Mouse (Mus musculus) ES-Bruce4 (cell line): Measurements from ENCODE around the gene Drc1. TPM values are rescaled to one million over a fixed set of nuclear protein-coding genes. Genes with fewer than 3 reads are reported as not detected.

ENCODE experiments used
- H3K27ac ChIP-seq: 2 replicates; pipeline ENCODE4 v1.5.1; 2012; ENCODE audit warnings: low read length, inconsistent platforms; ENCODE audit not compliant: insufficient read depth
- H3K27me3 ChIP-seq: 2 replicates; pipeline ENCODE4 v1.6.1; 2012; ENCODE audit warnings: mild to moderate bottlenecking, low read length, inconsistent platforms; ENCODE audit not compliant: control insufficient read depth, poor library complexity, insufficient read depth, severe bottlenecking
- H3K36me3 ChIP-seq: 2 replicates; pipeline ENCODE4 v1.6.1; 2012; ENCODE audit warnings: inconsistent platforms, mild to moderate bottlenecking, low read length, moderate library complexity; ENCODE audit not compliant: control insufficient read depth, poor library complexity, insufficient read depth, severe bottlenecking
- H3K4me1 ChIP-seq: one replicate; pipeline ENCODE4 v1.8.1; 2011; ENCODE audit warnings: low read length; ENCODE audit not compliant: control insufficient read depth, insufficient read depth
- H3K4me3 ChIP-seq: 2 replicates; pipeline ENCODE4 v1.5.1; 2011; ENCODE audit warnings: low read depth, mild to moderate bottlenecking, low read length
- H3K9ac ChIP-seq: 2 replicates; pipeline ENCODE4 v1.6.1; 2012; ENCODE audit warnings: low read depth, mild to moderate bottlenecking, inconsistent platforms; ENCODE audit not compliant: poor library complexity, severe bottlenecking
- H3K9me3 ChIP-seq: replicated peaks from 2 replicates; pipeline ENCODE4 v1.6.1; 2012; ENCODE audit warnings: mild to moderate bottlenecking, low read length, inconsistent platforms; ENCODE audit not compliant: control insufficient read depth, poor library complexity, insufficient read depth, severe bottlenecking
- CTCF ChIP-seq: IDR thresholded peaks from one replicate; pipeline ENCODE4 v1.8.1; 2011; ENCODE audit warnings: low read depth, low read length
- EP300 ChIP-seq: IDR thresholded peaks from 2 replicates; pipeline ENCODE4 v1.6.1; 2011; ENCODE audit warnings: low read depth, low read length; ENCODE audit not compliant: insufficient read depth
- POLR2A ChIP-seq: IDR thresholded peaks from one replicate; pipeline ENCODE4 v1.8.1; 2011; ENCODE audit warnings: low read length; ENCODE audit not compliant: insufficient read depth
- polyA plus RNA-seq: library from polyadenylated mRNA; stranded (reverse); fragments of >200 nt; gene quantifications from 2 replicates; pipeline ENCODE4 v1.2.4, GENCODE M21; 2011; ENCODE audit warnings: low read depth; ENCODE audit not compliant: missing spikeins, insufficient read depth, insufficient read length

The Drc1 gene
- polyA plus RNA-seq = 1.1 and 2.0 TPM in 2 replicates

GRCm38 (mm10) chr5:30281291-30281732 is at the start of gene Drc1:
Drc1 (plus strand) TSS chr5:30281388.
- Histone ChIP-seq H3K9me3 (no peaks in the 10 kb centered on the region; the same call in 1 of the 2 replicates), H3K4me1 (peaks cover 4% of the 10 kb centered on the region), H3K36me3 (no peaks in the 10 kb centered on the region), H3K27me3 (no peaks in the 10 kb centered on the region), H3K4me3 (peak within 1 kb of the TSS; percentile 74), H3K27ac (no peak within 1 kb of the TSS), H3K9ac (peak within 1 kb of the TSS; percentile 51; the same call in 1 of the 2 replicates)
- TF ChIP-seq CTCF (no peak), POLR2A (no peak), EP300 (no peak)

GRCm38 (mm10) chr5:30231891-30232270 is 49.3 kb upstream of the Drc1 start:
- Histone ChIP-seq H3K9ac (no peak overlapping the region), H3K4me1 (no peaks in the 10 kb centered on the region), H3K9me3 (peaks cover 22% of the 10 kb centered on the region), H3K27me3 (no peaks in the 10 kb centered on the region; the same call in none of the 2 replicates), H3K4me3 (peak overlapping the region; percentile 57), H3K27ac (no peak overlapping the region), H3K36me3 (no peaks in the 10 kb centered on the region)
- TF ChIP-seq POLR2A (no peak), EP300 (no peak), CTCF (no peak)

DNA sequence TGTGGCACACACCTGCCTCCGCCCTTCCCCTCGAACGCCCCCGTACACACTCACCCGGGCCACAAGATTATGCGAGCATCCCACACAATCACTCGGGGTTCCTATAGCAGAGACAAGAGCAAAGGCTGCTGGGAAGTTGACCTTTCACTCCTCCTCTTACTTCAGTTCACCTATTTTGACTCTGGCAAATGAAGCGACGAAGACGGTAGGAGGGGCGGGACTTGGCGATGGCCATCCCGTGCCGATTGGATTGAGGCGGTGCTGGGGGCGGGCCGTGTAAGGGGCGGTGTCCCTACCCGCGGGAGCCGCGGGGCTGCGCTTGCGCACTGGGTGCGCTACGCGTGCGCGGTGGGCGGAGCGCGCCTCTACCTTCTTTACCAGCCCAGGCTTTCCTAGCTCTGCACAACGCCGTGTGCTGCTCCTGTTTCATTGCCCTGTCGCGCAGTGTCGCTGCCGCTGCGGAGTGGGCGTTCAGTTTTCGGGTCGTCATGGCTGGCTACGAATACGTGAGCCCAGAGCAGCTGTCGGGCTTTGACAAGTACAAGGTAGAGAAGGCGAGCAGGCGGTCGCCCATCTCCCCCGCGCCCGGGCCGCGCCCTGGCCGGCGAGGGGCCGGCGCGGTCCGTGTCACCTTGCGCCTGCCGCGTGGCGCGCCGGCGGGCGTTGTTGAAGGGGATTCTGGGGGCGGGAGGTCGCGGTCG is 48.8 kb upstream of the Drc1 start, which contains the start of gene Selenoi:
TSS of gene Selenoi (plus strand) at position 311 of the 701 bp plus-strand sequence.
- TF ChIP-seq POLR2A (peak; percentile 59), CTCF (no peak)
- H3K27ac ChIP-seq = no peak within 1 kb of the TSS
- peaks cover 22% of the 10 kb centered on the region for H3K9me3 ChIP-seq
- peak within 1 kb of the TSS; percentile 53 for H3K9ac ChIP-seq
- peak within 1 kb of the TSS; percentile 80 for H3K4me3 ChIP-seq
- no peaks in the 10 kb centered on the region for H3K4me1 ChIP-seq
- no peaks in the 10 kb centered on the region; the same call in none of the 2 replicates for H3K27me3 ChIP-seq
- H3K36me3 ChIP-seq = no peaks in the 10 kb centered on the region

- H3K9ac ChIP-seq = peak overlapping the region; percentile 53
- H3K36me3 ChIP-seq = no peaks in the 10 kb centered on the region
- H3K27me3 ChIP-seq = no peaks in the 10 kb centered on the region; the same call in none of the 2 replicates
- peaks cover 22% of the 10 kb centered on the region for H3K9me3 ChIP-seq
- H3K4me1 ChIP-seq = no peaks in the 10 kb centered on the region
- peak overlapping the region; percentile 80 for H3K4me3 ChIP-seq
- no peak overlapping the region for H3K27ac ChIP-seq
- TF ChIP-seq CTCF = no peak
Measured at GRCm38 (mm10) chr5:30233042-30233441, 48.1 kb upstream of the Drc1 start.

DNA sequence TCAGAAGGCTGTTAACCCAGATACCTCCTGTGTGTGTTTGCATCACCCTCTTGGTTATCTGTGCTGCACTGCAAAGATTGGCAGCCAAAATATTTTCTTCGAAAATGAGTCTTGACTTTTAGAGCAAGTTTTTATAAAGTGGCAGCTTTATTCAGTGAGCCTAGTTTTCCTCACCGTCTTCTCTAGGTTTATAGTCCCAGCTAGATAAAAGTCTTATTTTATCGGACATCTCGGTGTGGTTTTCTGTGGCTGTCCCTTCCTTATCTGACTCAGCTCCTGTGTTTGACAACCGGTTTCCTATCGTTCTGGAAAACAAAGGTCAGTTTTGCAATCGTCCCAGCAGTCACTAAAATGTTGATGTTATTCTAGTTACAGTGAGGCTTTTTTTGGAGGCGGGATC is 47.2 kb upstream of the Drc1 start:
- Histone ChIP-seq H3K4me3 (no peak overlapping the region), H3K9ac (no peak overlapping the region), H3K9me3 (peaks cover 22% of the 10 kb centered on the region), H3K27me3 (no peaks in the 10 kb centered on the region; the same call in none of the 2 replicates), H3K36me3 (no peaks in the 10 kb centered on the region), H3K27ac (no peak overlapping the region), H3K4me1 (no peaks in the 10 kb centered on the region)
- no peak for TF ChIP-seq POLR2A
- no peak for TF ChIP-seq CTCF
- TF ChIP-seq EP300 = no peak

DNA sequence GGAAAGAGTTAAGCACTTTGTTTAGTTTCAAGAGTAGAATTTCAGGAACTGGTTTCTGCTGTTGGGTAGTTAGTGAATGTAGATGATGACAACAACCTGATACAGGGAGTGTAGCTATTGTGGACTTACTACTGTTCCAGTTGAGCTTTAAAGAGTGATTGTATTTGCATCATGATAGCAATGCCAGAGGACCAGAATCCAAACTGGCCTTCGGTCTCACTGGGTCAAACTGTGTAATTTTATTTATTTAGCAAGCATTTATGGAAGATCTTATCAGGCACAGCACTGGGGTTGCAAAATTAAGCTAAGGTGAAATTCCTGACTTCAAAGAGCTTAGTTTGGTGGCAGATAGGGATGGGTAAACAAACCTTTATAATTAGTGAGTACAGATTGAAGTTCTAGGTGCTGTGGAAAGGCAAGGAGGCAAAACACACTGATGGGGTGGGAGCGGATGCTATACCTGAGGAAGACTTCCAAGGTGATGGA is 45.5 kb upstream of the Drc1 start:
- no peak for TF ChIP-seq CTCF
- TF ChIP-seq POLR2A = no peak
- no peak for TF ChIP-seq EP300

More for the DNA sequence above, 45.5 kb upstream of the Drc1 start:
- no peak overlapping the region for H3K27ac ChIP-seq
- no peaks in the 10 kb centered on the region; the same call in none of the 2 replicates for H3K27me3 ChIP-seq
- no peak overlapping the region for H3K4me3 ChIP-seq
- H3K9ac ChIP-seq = no peak overlapping the region
- no peaks in the 10 kb centered on the region for H3K4me1 ChIP-seq
- no peaks in the 10 kb centered on the region for H3K36me3 ChIP-seq
- peaks cover 13% of the 10 kb centered on the region for H3K9me3 ChIP-seq
